Mouse (Mus musculus) liver, adult (tissue): ENCODE data around the gene Mmd2.
A peak's percentile ranks its signal among the peaks of the same experiment; 100 is the strongest.

ENCODE experiments used
- GATA4 ChIP-seq: IDR thresholded peaks from 2 replicates; pipeline ENCODE4 v1.6.1; 2014; ENCODE audit warnings: mild to moderate bottlenecking, low read length; ENCODE audit not compliant: insufficient replicate concordance

Gene Mmd2

GRCm38 (mm10) chr5:142621421-142621820 is 12.8 kb upstream of the Mmd2 start:
- no peak for TF ChIP-seq GATA4

DNA sequence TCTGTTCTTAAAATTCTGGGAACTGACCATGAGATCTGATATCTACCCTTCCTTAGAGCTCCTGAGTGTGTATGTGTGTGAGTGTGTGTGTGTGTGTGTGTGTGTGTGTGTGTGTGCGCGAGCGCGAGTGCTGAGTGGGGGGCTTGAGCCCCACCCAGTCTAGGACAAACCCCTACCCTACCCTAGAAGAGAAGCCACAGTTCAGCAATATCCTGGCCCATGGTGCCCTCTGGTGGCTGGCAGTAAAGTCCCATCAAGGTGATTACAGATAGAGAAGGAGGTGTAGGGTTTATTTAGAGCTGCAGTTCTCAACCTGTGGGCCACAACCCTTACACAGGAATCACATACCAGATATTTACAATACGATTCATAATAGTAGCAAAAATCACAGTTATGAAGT is 11.3 kb upstream of the Mmd2 start:
- no peak for TF ChIP-seq GATA4

- no peak for TF ChIP-seq GATA4
Observed at GRCm38 (mm10) chr5:142616326-142616725, 7.7 kb upstream of the Mmd2 start.

GRCm38 (mm10) chr5:142615638-142616037 is 7.0 kb upstream of the Mmd2 start:
- TF ChIP-seq GATA4, result no peak

DNA sequence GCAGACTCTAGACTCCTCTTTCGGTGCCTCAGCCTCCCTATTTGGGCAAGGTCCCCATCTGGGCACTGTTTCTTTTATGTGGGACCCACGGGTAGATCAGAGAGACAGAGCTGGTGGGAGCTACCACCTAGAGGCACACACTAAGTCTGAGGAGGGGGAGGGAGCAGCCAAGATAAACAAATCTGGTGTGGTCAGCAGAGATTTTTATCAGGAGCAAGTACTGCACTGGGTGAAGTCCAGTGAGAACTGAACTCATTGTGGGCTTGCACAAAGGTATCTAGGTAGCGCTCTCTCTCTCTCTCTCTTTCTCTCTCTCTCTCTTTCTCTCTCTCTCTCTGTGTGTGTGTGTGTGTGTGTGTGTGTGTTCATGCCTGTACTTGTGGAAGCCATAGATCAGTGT is 5.9 kb upstream of the Mmd2 start:
- peak; percentile 98 for TF ChIP-seq GATA4

DNA sequence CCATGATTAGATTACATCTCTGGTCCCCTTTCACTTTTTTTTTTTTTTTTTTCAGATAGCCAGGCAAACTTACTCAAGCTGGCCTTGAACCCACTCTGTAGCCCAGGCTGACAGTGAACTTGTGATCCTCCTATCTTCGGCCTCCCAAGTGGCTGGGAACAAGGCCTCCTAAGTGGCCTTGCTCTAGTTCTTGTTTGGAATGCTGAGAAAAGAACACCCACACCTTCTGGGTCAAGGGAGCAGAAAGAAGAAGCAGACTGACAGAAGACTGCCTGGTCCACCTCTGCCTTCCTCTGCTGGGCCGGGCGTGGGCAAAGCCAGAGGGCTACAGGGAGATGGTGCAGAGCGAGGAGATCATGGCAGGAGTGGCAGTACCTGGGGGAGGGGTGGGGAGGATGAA is 1.8 kb upstream of the Mmd2 start:
- TF ChIP-seq GATA4, result no peak

GRCm38 (mm10) chr5:142608989-142609325 is 357 bp upstream of the Mmd2 start:
- TF ChIP-seq GATA4, result no peak

DNA sequence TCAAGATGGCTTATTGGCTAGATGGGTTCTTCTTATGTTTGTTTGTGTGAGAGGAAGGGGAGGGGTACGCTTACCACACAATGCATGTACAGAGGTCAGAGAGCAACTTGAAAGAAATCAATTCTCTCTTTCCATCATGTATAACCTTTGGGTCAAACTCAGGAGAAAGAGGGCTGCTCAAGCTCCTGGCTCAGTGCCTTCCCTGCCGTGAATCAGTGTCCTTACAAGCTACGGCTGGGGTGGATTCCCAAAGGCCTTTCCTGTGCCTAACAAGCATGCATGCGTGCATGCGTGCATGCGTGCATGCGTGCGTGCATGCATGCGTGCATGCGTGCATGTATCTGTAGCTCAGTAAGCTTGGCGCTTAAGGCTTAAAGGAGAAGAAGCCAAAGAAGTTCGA is 3.3 kb downstream of the Mmd2 start:
- no peak for TF ChIP-seq GATA4

DNA sequence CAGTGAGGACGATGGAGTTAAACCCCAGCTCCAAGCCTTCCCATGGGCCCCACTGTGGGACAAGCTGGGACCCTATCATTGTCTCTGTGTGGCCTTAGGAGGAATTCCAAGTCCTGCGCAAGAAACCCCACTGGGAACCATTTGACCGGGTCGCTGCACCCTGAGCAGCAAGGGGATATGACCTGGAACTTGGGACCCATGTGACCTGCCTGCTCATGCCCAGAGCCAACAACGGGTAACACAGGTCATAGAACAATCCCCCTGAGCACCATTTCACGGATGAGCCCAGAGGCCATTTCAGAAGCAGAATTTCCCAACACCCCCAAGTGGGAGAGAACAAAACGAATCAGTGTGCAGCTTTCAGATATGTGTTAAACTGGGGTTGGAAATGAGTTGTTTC is 4.2 kb downstream of the Mmd2 start:
- TF ChIP-seq GATA4, result no peak

DNA sequence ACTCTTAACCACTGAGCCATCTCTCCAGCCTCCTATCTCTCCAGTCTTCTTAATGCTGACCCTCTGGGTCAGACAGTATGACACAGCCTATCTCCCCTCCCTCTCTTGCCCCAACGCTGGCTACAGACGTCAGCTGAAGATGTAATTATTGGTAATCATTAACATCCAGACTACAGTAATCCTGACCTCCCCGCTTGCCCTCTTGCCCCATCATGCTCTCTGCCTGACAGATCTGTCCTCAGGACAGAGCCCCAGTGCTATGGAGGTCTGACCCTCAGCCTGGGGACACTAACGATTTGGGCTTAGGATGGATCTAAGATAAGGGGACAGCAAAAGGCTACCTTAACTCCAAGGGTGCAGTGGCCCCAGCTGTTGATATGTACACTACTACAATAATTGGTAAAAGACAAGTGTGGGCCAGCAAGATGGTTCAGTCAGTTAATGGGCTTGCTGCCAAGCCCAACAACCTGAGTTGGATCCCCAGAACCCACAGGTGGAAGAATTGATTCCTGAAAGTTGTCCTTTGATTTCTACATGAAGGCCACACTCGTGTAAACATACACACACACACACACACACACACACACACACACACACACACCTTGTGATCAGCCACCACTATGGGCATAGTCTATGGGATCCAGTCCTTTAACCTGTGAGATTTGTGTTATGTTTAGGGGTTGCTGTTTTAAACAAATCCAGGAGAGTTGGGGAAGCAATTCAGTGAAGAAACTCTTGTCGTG is 10.8 kb downstream of the Mmd2 start:
- TF ChIP-seq GATA4, result 0 out of 2 replicates have a peak, but pooled peaks have one; percentile 76

DNA sequence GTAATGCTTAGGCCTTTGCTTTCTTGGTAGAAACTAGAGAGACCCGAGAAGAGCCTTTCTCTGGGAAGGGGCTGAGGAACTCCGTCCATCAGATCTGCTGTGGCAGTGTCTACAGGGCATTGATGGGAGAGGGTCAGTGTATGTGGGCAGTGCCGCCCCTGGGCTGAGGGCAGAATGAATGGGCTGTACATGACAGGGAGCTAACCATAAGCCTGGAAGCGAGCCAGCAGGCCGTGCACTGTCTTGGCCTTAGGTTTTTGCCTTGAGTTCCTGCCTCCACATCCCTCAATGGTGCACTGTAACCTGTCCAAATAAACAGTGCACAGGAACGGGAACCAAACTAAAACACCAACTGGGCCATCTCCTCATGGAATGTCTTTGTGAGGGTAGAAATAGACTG is 11.9 kb downstream of the Mmd2 start:
- TF ChIP-seq GATA4, result no peak

GRCm38 (mm10) chr5:142595698-142596097 is 12.9 kb downstream of the Mmd2 start:
- no peak for TF ChIP-seq GATA4

DNA sequence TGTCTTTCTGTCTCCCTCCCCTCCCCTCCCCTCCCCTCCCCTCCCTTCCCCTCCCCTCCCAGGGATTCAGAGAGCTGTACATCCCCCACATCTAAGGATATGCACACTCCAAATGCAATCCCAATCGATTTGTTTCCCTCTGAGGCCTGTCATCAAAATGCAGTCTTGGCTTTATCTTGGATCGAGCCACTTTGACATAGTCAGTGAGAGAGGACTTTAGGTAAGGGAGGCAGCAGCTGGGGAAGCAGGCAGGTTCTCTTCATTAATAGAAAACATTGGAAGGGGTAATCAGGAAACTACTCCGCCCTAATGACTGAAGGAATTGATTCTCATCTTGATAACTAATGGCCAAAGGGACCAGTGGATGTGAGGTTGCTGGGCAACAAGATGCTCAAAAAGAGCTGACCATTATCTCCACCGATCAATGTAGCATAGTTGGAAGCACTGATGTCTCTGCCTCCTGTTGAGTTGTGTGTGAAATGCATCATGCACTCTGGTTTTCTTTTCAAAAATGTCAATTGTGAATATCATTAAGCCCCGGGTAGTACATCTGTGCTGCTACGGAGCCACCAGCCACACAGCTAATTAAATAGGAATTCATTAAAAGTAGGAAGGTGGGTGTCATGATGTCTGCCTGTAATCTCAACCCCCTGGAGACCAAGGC is 17.5 kb downstream of the Mmd2 start:
- TF ChIP-seq GATA4, result no peak

DNA sequence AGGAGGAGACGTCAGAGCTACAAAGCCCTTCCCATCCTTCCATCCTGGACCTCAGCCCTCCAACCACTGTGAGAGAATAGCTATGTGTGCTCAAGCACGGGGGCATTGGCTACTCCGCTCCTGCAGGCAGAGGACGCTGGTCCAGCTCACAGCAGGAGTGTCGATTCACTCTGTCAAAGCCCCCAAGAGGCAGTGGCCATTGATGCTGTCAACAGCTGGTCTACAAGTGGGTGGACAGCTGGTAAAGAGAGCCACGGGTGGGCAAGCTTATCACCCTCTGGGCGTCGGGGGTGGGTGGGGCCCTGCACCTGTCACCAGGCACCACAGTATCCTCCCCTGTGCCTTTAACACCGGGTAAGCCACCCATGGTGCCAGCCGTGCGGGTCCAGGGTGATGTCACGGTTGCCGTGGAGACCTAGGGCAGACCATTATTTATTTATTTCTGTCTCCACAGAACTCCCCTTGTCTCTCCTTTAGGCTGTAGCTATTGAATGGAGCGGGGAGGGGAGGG is 24.9 kb downstream of the Mmd2 start:
- no peak for TF ChIP-seq GATA4

GRCm38 (mm10) chr5:142581517-142581916 is 27.1 kb downstream of the Mmd2 start:
- TF ChIP-seq GATA4, result no peak

- no peak for TF ChIP-seq GATA4
Observed at GRCm38 (mm10) chr5:142578192-142578591, 30.4 kb downstream of the Mmd2 start.

DNA sequence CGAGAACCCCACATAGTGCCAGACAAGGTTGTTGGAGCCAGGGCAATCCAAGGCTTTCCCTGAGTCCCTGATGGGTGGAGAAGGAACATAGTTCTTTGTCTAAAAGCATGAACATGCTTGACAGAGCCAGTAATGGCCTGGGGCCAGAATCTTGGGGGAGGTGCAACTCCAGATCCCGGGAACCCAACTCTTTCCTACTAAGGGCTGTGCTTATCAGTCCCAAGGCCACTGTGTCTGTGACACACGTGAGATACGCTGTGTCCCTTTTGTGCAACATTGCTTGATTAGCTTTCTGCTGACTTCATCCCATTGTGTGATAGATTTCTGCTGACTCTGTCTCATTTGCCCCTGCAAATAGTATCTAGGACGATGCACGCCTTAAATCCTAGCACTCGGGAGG is 31.8 kb downstream of the Mmd2 start:
- TF ChIP-seq GATA4, result no peak
